Mouse (Mus musculus): ENCODE measurements around the gene Lce1c. TPM values are rescaled to one million over a fixed set of nuclear protein-coding genes. Genes with fewer than 3 reads are reported as not detected.
"Not testable (repeated sequence)": the region's sequence is repeated elsewhere in the genome, so short reads cannot be mapped to it uniquely, and the experiment has no call there.

Lce1c gene
- total and polyA plus RNA-seq, 3 experiments: not detected

DNA sequence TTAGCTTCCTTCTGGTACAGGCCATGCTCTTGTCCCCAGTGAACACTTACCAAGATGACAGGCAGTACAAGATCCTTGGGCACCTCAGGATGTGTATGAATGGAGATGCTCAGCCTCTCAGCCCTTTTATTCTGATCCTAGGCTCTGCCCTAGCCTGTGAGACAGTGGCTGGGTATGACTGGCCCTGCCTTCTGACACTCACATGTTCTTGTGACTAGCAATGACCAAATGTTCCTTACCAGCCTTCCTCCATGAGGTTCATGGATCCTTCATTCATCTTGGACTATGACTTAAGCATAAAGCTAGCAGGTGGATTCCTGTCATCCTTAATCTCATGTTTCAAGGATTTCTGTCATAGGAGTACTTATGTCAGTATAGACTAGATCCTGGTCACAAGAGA lies 8.8 kb upstream of the Lce1c start, which contains the start of gene Lce1a2:
Gene Lce1a2 (minus strand): TSS at position 101 of the 400 bp plus-strand sequence.
- Histone ChIP-seq H3K4me3 (ENCODE audit: control insufficient read depth in 1 of 2, insufficient read depth in 1 of 2, low read depth in 2 of 2, low read length in 2 of 2) (no peak within 1 kb of the TSS), H3K36me3 (ENCODE audit: control insufficient read depth in 1 of 2, insufficient read depth in 2 of 2, low read length in 2 of 2) (no peaks in the 10 kb centered on the region), H3K27me3 (ENCODE audit: control insufficient read depth in 1 of 2, insufficient read depth in 2 of 2, low read length in 2 of 2) (no peaks in the 10 kb centered on the region), H3K4me1 (ENCODE audit: control insufficient read depth in 1 of 2, insufficient read depth in 2 of 2, low read length in 2 of 2) (no peaks in the 10 kb centered on the region), H3K79me2 (ENCODE audit: control insufficient read depth, insufficient read depth, low read length, poor library complexity) (no peaks in the 10 kb centered on the region), H3K9me3 (replicated peaks; ENCODE audit: insufficient read depth, low read length) (no peaks in the 10 kb centered on the region), H3K27ac (ENCODE audit: control insufficient read depth, low read depth, low read length) (no peak within 1 kb of the TSS), H3K9ac (ENCODE audit: control insufficient read depth, low read depth, low read length, poor library complexity, severe bottlenecking) (no peak within 1 kb of the TSS)
- no peak for DNase-seq (ENCODE audit: low read depth, low spot score)
- TF ChIP-seq UBTF (IDR thresholded peaks at IDR 0.05; ENCODE audit: borderline replicate concordance, insufficient read depth, low read depth, low read length): no peak
- TF ChIP-seq HCFC1 (IDR thresholded peaks at IDR 0.05; ENCODE audit: low read depth, low read length): no peak
- no peak for TF ChIP-seq ELF1 (IDR thresholded peaks at IDR 0.05; ENCODE audit: low read depth, low read length)
- no peak for TF ChIP-seq E2F4 (IDR thresholded peaks at IDR 0.05; ENCODE audit: borderline replicate concordance, low read depth, low read length)
- no peak for TF ChIP-seq SMC3 (IDR thresholded peaks at IDR 0.05; ENCODE audit: low read depth, low read length)
- TF ChIP-seq ZMIZ1 (IDR thresholded peaks at IDR 0.05; ENCODE audit: low read depth, low read length): no peak

DNA sequence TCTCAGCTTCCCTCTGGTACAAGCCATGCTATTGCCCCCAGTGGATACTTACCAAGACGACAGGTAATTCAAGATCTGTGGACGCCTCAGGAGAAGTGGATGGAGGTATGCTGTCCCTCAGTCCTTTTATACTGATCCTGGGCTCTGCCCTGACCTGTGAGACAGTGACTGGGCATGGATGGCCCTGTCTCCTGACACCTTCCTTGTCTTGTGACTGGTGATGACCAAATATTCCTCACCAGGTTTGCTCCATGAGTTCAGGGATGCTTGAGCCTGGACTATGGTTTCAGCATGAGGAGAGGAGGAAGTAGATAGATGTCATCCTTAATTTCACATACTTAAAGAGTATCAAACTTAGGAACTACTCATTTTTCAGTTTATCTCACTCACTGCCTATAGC lies 8.1 kb downstream of the Lce1c start, which contains the start of gene Lce1d:
Gene Lce1d (minus strand): TSS at position 101 of the 400 bp plus-strand sequence.
- Histone ChIP-seq H3K9me3 (replicated peaks; ENCODE audit: insufficient read depth, low read length) (no peaks in the 10 kb centered on the region), H3K4me1 (ENCODE audit: control insufficient read depth in 1 of 2, insufficient read depth in 2 of 2, low read length in 2 of 2) (no peaks in the 10 kb centered on the region), H3K9ac (ENCODE audit: control insufficient read depth, low read depth, low read length, poor library complexity, severe bottlenecking) (no peak within 1 kb of the TSS), H3K27ac (ENCODE audit: control insufficient read depth, low read depth, low read length) (no peak within 1 kb of the TSS), H3K79me2 (ENCODE audit: control insufficient read depth, insufficient read depth, low read length, poor library complexity) (no peaks in the 10 kb centered on the region), H3K36me3 (ENCODE audit: control insufficient read depth in 1 of 2, insufficient read depth in 2 of 2, low read length in 2 of 2) (no peaks in the 10 kb centered on the region), H3K4me3 (ENCODE audit: control insufficient read depth in 1 of 2, insufficient read depth in 1 of 2, low read depth in 2 of 2, low read length in 2 of 2) (no peak within 1 kb of the TSS), H3K27me3 (ENCODE audit: control insufficient read depth in 1 of 2, insufficient read depth in 2 of 2, low read length in 2 of 2) (no peaks in the 10 kb centered on the region)
- DNase-seq (ENCODE audit: low read depth, low spot score): no peak
- TF ChIP-seq ZMIZ1 (IDR thresholded peaks at IDR 0.05; ENCODE audit: low read depth, low read length): no peak

DNA sequence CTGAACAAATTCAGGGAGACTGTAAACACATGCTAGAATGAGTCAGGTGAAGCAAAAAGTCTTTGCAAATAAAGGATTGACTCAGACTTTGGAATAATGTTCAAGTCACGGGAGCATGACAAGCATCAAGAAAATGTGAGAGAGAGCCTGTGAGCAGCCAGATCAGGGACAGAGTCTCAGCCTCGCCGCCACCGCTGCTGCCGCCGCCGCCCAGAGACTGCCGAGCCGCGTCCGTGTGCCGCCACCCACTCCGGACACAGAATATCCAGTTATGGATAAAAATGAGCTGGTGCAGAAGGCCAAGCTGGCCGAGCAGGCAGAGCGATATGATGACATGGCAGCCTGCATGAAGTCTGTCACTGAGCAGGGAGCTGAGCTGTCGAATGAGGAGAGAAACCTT lies 10.1 kb downstream of the Lce1c start:
- DNase-seq (ENCODE audit: low read depth, low spot score); H3K4me3 ChIP-seq (ENCODE audit: control insufficient read depth in 1 of 2, insufficient read depth in 1 of 2, low read depth in 2 of 2, low read length in 2 of 2); H3K36me3 ChIP-seq (ENCODE audit: control insufficient read depth in 1 of 2, insufficient read depth in 2 of 2, low read length in 2 of 2); H3K4me1 ChIP-seq (ENCODE audit: control insufficient read depth in 1 of 2, insufficient read depth in 2 of 2, low read length in 2 of 2); H3K79me2 ChIP-seq (ENCODE audit: control insufficient read depth, insufficient read depth, low read length, poor library complexity); H3K9ac ChIP-seq (ENCODE audit: control insufficient read depth, low read depth, low read length, poor library complexity, severe bottlenecking); H3K9me3 ChIP-seq (replicated peaks; ENCODE audit: insufficient read depth, low read length); H3K27me3 ChIP-seq (ENCODE audit: control insufficient read depth in 1 of 2, insufficient read depth in 2 of 2, low read length in 2 of 2); H3K27ac ChIP-seq (ENCODE audit: control insufficient read depth, low read depth, low read length): not testable (repeated sequence)

DNA sequence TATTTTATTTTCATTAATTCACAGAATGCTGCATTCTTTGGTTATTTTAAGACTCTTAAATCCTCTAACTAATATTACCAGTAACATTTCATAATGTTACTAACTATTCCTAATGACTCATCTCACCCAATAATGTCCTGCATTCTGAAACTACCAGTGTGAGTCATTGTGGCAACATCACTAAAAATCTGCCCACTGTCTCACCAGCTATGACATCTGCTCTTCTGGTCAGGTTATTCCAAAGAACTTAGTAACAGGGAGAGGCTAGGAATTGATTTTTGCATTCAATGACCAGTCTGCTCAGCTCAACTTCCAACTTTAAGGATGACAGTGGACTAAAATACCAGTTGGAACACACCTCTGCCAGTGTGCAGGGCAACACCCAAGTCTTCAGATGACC lies 12.6 kb downstream of the Lce1c start:
- Histone ChIP-seq H3K4me1 (ENCODE audit: control insufficient read depth in 1 of 2, insufficient read depth in 2 of 2, low read length in 2 of 2) (no peaks in the 10 kb centered on the region), H3K9me3 (replicated peaks; ENCODE audit: insufficient read depth, low read length) (no peaks in the 10 kb centered on the region), H3K27ac (ENCODE audit: control insufficient read depth, low read depth, low read length) (no peak overlapping the region), H3K36me3 (ENCODE audit: control insufficient read depth in 1 of 2, insufficient read depth in 2 of 2, low read length in 2 of 2) (no peaks in the 10 kb centered on the region), H3K9ac (ENCODE audit: control insufficient read depth, low read depth, low read length, poor library complexity, severe bottlenecking) (no peak overlapping the region), H3K79me2 (ENCODE audit: control insufficient read depth, insufficient read depth, low read length, poor library complexity) (no peaks in the 10 kb centered on the region), H3K4me3 (ENCODE audit: control insufficient read depth in 1 of 2, insufficient read depth in 1 of 2, low read depth in 2 of 2, low read length in 2 of 2) (no peak overlapping the region), H3K27me3 (ENCODE audit: control insufficient read depth in 1 of 2, insufficient read depth in 2 of 2, low read length in 2 of 2) (no peaks in the 10 kb centered on the region)
- TF ChIP-seq POLR2A (IDR thresholded peaks at IDR 0.05; ENCODE audit: control insufficient read depth in 1 of 2, insufficient read depth in 1 of 2, low read depth in 1 of 2, low read length in 2 of 2, poor library complexity in 1 of 2): no peak
- DNase-seq (ENCODE audit: low read depth, low spot score): no peak

All from MEL (cell line).